Mouse (Mus musculus) hindbrain, embryonic 16.5 days (tissue): Measurements from ENCODE around the gene Sec24d. TPM values are rescaled to one million over a fixed set of nuclear protein-coding genes. Genes with fewer than 3 reads are reported as not detected.

Experiments used
- ATAC-seq: fragments of 200-750 bp; cut with Nextera tagmentation; 2 replicates; pipeline ENCODE4 v1.8.0; 2017; ENCODE audit warnings: moderate TSS enrichment, moderate library complexity
- H3K27ac ChIP-seq: fragments of 300-500 bp; sonication (generic); 2 replicates; pipeline ENCODE4 v1.5.1; 2014; ENCODE audit warnings: low read depth, mild to moderate bottlenecking, control low read depth, low read length, moderate library complexity
- H3K27me3 ChIP-seq: fragments of 300-500 bp; sonication (generic); replicated peaks from 2 replicates; pipeline ENCODE4 v1.6.1; 2014; ENCODE audit warnings: low read length; ENCODE audit not compliant: control insufficient read depth, insufficient read depth
- H3K36me3 ChIP-seq: fragments of 300-500 bp; sonication (generic); 2 replicates; pipeline ENCODE4 v1.6.1; 2014; ENCODE audit warnings: mild to moderate bottlenecking, low read length, moderate library complexity, mixed read lengths; ENCODE audit not compliant: control insufficient read depth, insufficient read depth
- H3K4me1 ChIP-seq: fragments of 300-500 bp; sonication (generic); 2 replicates; pipeline ENCODE4 v1.6.1; 2014; ENCODE audit warnings: low read depth, low read length; ENCODE audit not compliant: control insufficient read depth, insufficient read depth
- H3K4me2 ChIP-seq: fragments of 300-500 bp; sonication (generic); 2 replicates; pipeline ENCODE4 v1.6.1; 2014; ENCODE audit warnings: mild to moderate bottlenecking, low read length, control low read depth, moderate library complexity
- H3K4me3 ChIP-seq: fragments of 300-500 bp; sonication (generic); 2 replicates; pipeline ENCODE4 v1.5.1; 2014; ENCODE audit warnings: mild to moderate bottlenecking, low read length, control low read depth, moderate library complexity
- H3K9ac ChIP-seq: fragments of 300-500 bp; sonication (generic); 2 replicates; pipeline ENCODE4 v1.6.1; 2014; ENCODE audit warnings: low read depth, mild to moderate bottlenecking, control low read depth, low read length, moderate library complexity
- H3K9me3 ChIP-seq: fragments of 300-500 bp; sonication (generic); 2 replicates; pipeline ENCODE4 v1.6.1; 2014; ENCODE audit warnings: mild to moderate bottlenecking, low read length, moderate library complexity; ENCODE audit not compliant: control insufficient read depth
- WGBS: fragments of 180-500 bp; shearing (Covaris S2); extraction: QIAGEN DNeasy Blood & Tissue Kit; methylation state at CpG from one replicate; pipeline ENCODE4 v1.1.7; 2014; 5-methylcytosine and 5-hydroxymethylcytosine counted together
- polyA plus RNA-seq: library from polyadenylated mRNA; unstranded; fragments of >200 nt; fragmentation: Nextera tagmentation; extraction: Ambion mirVana; gene quantifications from 2 replicates; pipeline ENCODE4 v1.2.1, GENCODE M21; 2015

Gene Sec24d
- polyA plus RNA-seq, result 16.3 and 18.7 TPM in 2 replicates

- Histone ChIP-seq H3K9ac (peak within 1 kb of the TSS; percentile 69), H3K4me1 (peaks cover 3% of the 10 kb centered on the region; the same call in 1 of the 2 replicates), H3K9me3 (no peaks in the 10 kb centered on the region), H3K27me3 (no peaks in the 10 kb centered on the region), H3K36me3 (no peaks in the 10 kb centered on the region), H3K4me2 (peak within 1 kb of the TSS; percentile 88), H3K27ac (peak within 1 kb of the TSS; percentile 48), H3K4me3 (peak within 1 kb of the TSS; percentile 72)
- ATAC-seq, result peak; percentile 93
- 2% methylated on average over 61 of the region's 68 CpGs for WGBS
Observed at GRCm38 (mm10) chr3:123266753-123267651, at the start of gene Sec24d. Gene Sec24d, plus strand, starts transcription at chr3:123267455.

- no peaks in the 10 kb centered on the region for H3K36me3 ChIP-seq
- H3K4me1 ChIP-seq, result no peaks in the 10 kb centered on the region
- no peak for ATAC-seq
- 70% methylated on average over 6 of the region's 6 CpGs for WGBS
- H3K4me2 ChIP-seq, result no peak overlapping the region
- no peak overlapping the region for H3K9ac ChIP-seq
- H3K27ac ChIP-seq, result no peak overlapping the region
- H3K4me3 ChIP-seq, result no peak overlapping the region
- no peaks in the 10 kb centered on the region for H3K27me3 ChIP-seq
- no peaks in the 10 kb centered on the region for H3K9me3 ChIP-seq
Observed at GRCm38 (mm10) chr3:123218646-123219045, 48.6 kb upstream of the Sec24d start.

DNA sequence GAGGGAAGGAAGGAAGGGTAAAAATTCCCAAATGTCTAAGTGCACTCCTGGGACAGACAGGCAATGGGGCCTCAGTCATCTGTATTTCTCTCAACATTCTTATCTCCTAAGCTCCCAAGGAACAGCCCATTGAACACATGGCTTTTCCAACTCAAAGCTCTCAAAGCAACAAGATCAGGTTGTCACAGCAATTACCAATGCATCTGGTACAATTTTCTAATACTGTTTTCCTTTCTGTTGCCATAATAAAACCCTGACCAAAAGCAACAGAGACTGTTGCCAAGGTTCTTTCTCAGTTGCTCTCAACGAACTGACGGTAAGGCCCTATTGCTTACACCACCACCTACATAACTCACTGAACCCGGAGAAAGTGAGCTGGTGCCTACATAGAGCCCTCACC lies 40.0 kb upstream of the Sec24d start:
- H3K36me3 ChIP-seq, result no peaks in the 10 kb centered on the region
- H3K9ac ChIP-seq, result no peak overlapping the region
- H3K9me3 ChIP-seq, result no peaks in the 10 kb centered on the region
- WGBS, result 94% methylated on average over 3 of the region's 3 CpGs
- H3K4me2 ChIP-seq, result no peak overlapping the region
- no peaks in the 10 kb centered on the region for H3K27me3 ChIP-seq
- no peak for ATAC-seq
- H3K27ac ChIP-seq, result no peak overlapping the region
- H3K4me1 ChIP-seq, result no peaks in the 10 kb centered on the region
- no peak overlapping the region for H3K4me3 ChIP-seq

DNA sequence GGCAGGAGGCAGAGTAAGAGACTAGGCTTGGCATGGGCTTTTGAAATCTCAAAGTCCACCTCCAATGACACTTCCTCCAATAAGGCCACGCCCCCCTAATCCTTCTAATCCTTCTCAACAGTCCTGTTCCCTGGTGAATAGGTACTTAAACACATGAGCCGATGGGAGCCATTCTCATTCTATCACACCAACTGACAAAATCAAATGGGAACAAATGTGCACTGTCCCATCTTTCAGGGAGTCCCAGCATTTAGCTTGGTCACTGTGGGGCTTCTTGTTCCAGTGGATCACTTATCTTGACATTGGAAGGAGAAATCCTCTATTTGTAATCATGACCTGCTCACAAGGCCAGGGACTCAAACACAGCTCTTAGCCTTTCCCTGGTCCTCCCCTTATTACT lies 35.6 kb upstream of the Sec24d start:
- 90% methylated on average over 2 of the region's 2 CpGs for WGBS
- no peak overlapping the region for H3K4me2 ChIP-seq
- peaks cover 5% of the 10 kb centered on the region for H3K4me1 ChIP-seq
- no peak overlapping the region for H3K4me3 ChIP-seq
- no peak overlapping the region for H3K27ac ChIP-seq
- no peaks in the 10 kb centered on the region for H3K36me3 ChIP-seq
- H3K9me3 ChIP-seq, result no peaks in the 10 kb centered on the region
- no peaks in the 10 kb centered on the region for H3K27me3 ChIP-seq
- no peak for ATAC-seq
- no peak overlapping the region for H3K9ac ChIP-seq

DNA sequence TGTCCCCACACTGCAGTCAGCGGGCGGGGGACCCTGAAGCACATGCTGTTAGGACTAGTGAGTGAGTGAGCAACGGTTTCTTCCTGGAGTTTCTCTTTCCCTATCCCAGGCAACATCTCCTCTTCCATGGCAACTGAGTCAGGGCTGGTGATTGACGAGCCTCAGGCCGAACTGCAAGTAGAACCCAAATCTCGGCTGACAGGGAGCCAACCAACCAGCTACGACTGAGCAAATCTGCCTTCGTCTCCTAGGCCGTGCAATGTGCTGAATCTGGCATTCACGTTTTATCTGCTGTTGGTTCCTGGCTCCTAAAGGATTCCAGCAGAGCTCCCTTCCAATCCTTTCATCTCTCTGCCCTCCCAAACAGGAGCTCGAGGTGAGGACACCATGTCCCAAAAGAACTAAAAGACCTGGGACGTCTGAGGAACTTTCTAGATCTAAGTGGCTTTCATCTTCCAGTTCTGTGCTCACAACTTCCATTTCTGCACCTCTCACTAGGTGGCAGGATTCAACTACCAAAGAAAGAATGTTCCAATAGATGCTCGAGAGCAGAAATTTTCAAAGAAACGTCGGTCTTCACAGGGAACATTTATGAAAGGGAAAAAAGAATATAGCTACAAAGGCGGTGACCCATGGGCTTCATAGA lies 32.9 kb upstream of the Sec24d start:
- WGBS, result 37% methylated on average over 16 of the region's 16 CpGs
- no peaks in the 10 kb centered on the region for H3K36me3 ChIP-seq
- no peak overlapping the region for H3K4me2 ChIP-seq
- no peaks in the 10 kb centered on the region for H3K9me3 ChIP-seq
- no peaks in the 10 kb centered on the region for H3K27me3 ChIP-seq
- peaks cover 5% of the 10 kb centered on the region for H3K4me1 ChIP-seq
- H3K27ac ChIP-seq, result no peak overlapping the region
- H3K9ac ChIP-seq, result no peak overlapping the region
- ATAC-seq, result peak; percentile 56
- no peak overlapping the region for H3K4me3 ChIP-seq

GRCm38 (mm10) chr3:123235495-123235894 lies 31.8 kb upstream of the Sec24d start:
- H3K9ac ChIP-seq, result peak overlapping the region; percentile 58
- peaks cover 5% of the 10 kb centered on the region for H3K4me1 ChIP-seq
- H3K4me2 ChIP-seq, result peak overlapping the region; percentile 94
- peak overlapping the region; percentile 62 for H3K4me3 ChIP-seq
- H3K27me3 ChIP-seq, result no peaks in the 10 kb centered on the region
- 22% methylated on average over 7 of the region's 7 CpGs for WGBS
- H3K36me3 ChIP-seq, result no peaks in the 10 kb centered on the region
- H3K9me3 ChIP-seq, result no peaks in the 10 kb centered on the region
- ATAC-seq, result no peak
- no peak overlapping the region for H3K27ac ChIP-seq

- Histone ChIP-seq H3K36me3 (no peaks in the 10 kb centered on the region), H3K27ac (no peak within 1 kb of the TSS), H3K9ac (peak within 1 kb of the TSS; percentile 58), H3K4me2 (peak within 1 kb of the TSS; percentile 94), H3K4me3 (peak within 1 kb of the TSS; percentile 62), H3K9me3 (no peaks in the 10 kb centered on the region), H3K27me3 (no peaks in the 10 kb centered on the region), H3K4me1 (peaks cover 5% of the 10 kb centered on the region)
- under 1% methylated on average over 20 of the region's 20 CpGs for WGBS
- peak; percentile 91 for ATAC-seq
Observed at GRCm38 (mm10) chr3:123235921-123236320, 31.3 kb upstream of the Sec24d start, which contains the start of gene Synpo2. Gene Synpo2, minus strand, starts transcription at chr3:123236149.

DNA sequence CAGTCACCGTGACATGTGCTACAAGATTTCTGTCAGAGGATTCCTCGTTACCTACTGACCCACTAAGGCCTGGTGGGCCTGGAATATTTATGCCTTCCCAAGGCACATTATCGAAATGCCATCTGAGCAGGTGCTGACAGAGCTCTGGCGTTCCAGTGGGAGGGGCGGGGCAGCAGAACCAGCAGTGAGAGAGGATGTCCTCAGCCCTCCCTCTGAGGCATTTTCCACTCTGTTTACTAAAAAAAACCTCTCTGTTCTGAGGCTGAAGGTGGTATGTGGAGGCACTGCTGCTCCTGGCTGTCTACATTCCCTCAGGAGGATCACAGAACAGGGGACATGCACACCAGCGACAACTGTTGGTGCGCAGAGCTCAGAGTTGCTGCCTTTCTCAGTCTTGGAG lies 30.2 kb upstream of the Sec24d start:
- H3K36me3 ChIP-seq, result no peaks in the 10 kb centered on the region
- 37% methylated on average over 7 of the region's 7 CpGs for WGBS

GRCm38 (mm10) chr3:123237446-123237845 lies 29.8 kb upstream of the Sec24d start:
- Histone ChIP-seq H3K9me3 (no peaks in the 10 kb centered on the region), H3K4me2 (no peak overlapping the region), H3K27me3 (no peaks in the 10 kb centered on the region), H3K9ac (no peak overlapping the region), H3K4me1 (peaks cover 5% of the 10 kb centered on the region), H3K36me3 (no peaks in the 10 kb centered on the region), H3K4me3 (no peak overlapping the region), H3K27ac (no peak overlapping the region)
- no peak for ATAC-seq

More for the DNA sequence above, 30.2 kb upstream of the Sec24d start:
- H3K9ac ChIP-seq, result no peak overlapping the region
- no peaks in the 10 kb centered on the region for H3K27me3 ChIP-seq
- H3K4me3 ChIP-seq, result no peak overlapping the region
- no peak overlapping the region for H3K27ac ChIP-seq
- no peak for ATAC-seq
- peaks cover 5% of the 10 kb centered on the region for H3K4me1 ChIP-seq
- no peak overlapping the region for H3K4me2 ChIP-seq
- no peaks in the 10 kb centered on the region for H3K9me3 ChIP-seq
